Mouse (Mus musculus) ES-Bruce4 (cell line): ENCODE measurements at regions not wholly inside any gene's neighbourhood (a gene's known extent, or its start where the extent isn't known, plus 50 kb on each side); places are given as distances from the start of the nearest gene placed in this dataset.

Experiments used
- CTCF ChIP-seq: IDR thresholded peaks from one replicate; pipeline ENCODE4 v1.8.1; 2011; ENCODE audit warnings: low read depth, low read length
- EP300 ChIP-seq: IDR thresholded peaks from 2 replicates; pipeline ENCODE4 v1.6.1; 2011; ENCODE audit warnings: low read depth, low read length; ENCODE audit not compliant: insufficient read depth
- POLR2A ChIP-seq: IDR thresholded peaks from one replicate; pipeline ENCODE4 v1.8.1; 2011; ENCODE audit warnings: low read length; ENCODE audit not compliant: insufficient read depth

DNA sequence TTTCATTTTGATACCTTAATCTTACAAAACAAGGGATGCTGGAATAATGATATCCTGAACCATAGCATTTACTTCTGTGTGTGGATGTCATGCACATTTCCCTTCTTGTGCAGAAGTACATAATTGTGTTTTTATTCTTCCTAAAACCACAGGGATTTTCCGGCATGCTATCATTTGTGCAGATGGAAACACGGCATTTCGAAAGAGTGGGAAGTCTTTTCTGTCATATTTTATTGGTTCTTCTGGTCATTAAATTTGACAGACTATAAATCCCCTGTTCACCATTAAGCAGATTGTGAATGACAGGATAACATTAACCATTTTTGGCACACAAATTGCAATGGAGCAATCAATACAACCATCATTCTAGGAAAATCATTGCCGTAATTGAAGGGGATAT lies 532.7 kb upstream of the C030005K15Rik start:
- TF ChIP-seq CTCF (no peak), POLR2A (no peak), EP300 (no peak)
